Mouse (Mus musculus): ENCODE results near the gene Pakap.
"Not testable (repeated sequence)": the region's sequence is repeated elsewhere in the genome, so short reads cannot be mapped to it uniquely, and the experiment has no call there.

GRCm38 (mm10) chr4:57888978-57889377 lies 321.0 kb downstream of the Pakap start:
- not testable (repeated sequence) for TF ChIP-seq CTCF (IDR thresholded peaks at IDR 0.05; ENCODE audit: borderline replicate concordance, control insufficient read depth, extremely low read depth, insufficient read depth, low read length, poor library complexity); POLR2A (IDR thresholded peaks at IDR 0.05; ENCODE audit: control insufficient read depth, extremely low read depth, insufficient read depth, low read length, poor library complexity)

All from thymus, adult 2 months (tissue).